Mouse (Mus musculus) forebrain, embryonic 15.5 days (tissue): ENCODE measurements at regions not wholly inside any gene's neighbourhood (a gene's known extent, or its start where the extent isn't known, plus 50 kb on each side); places are given as distances from the start of the nearest gene placed in this dataset.
"Not testable (repeated sequence)": the region's sequence is repeated elsewhere in the genome, so short reads cannot be mapped to it uniquely, and the experiment has no call there.

Source experiments
- ATAC-seq: fragments of 200-750 bp; cut with Nextera tagmentation; replicated peaks from 2 replicates; pipeline ENCODE4 v1.8.0; 2017; ENCODE audit warnings: mild to moderate bottlenecking, moderate TSS enrichment, moderate library complexity
- H3K27ac ChIP-seq: fragments of 300-500 bp; sonication (generic); replicated peaks from 2 replicates; pipeline ENCODE4 v1.5.1; 2015; ENCODE audit warnings: mild to moderate bottlenecking, inconsistent platforms
- H3K27me3 ChIP-seq: fragments of 300-500 bp; sonication (generic); 2 replicates; pipeline ENCODE4 v1.6.1; 2015; ENCODE audit warnings: inconsistent platforms
- H3K36me3 ChIP-seq: fragments of 300-500 bp; sonication (generic); 2 replicates; pipeline ENCODE4 v1.6.1; 2015; ENCODE audit warnings: mild to moderate bottlenecking, inconsistent platforms
- H3K4me1 ChIP-seq: fragments of 300-500 bp; sonication (generic); 2 replicates; pipeline ENCODE4 v1.6.1; 2015; ENCODE audit warnings: inconsistent platforms
- H3K4me2 ChIP-seq: fragments of 300-500 bp; sonication (generic); replicated peaks from 2 replicates; pipeline ENCODE4 v1.6.1; 2015; ENCODE audit warnings: mild to moderate bottlenecking, inconsistent platforms
- H3K4me3 ChIP-seq: fragments of 300-500 bp; sonication (generic); 2 replicates; pipeline ENCODE4 v1.5.1; 2015; ENCODE audit warnings: mild to moderate bottlenecking, inconsistent platforms
- H3K9ac ChIP-seq: fragments of 300-500 bp; sonication (generic); replicated peaks from 2 replicates; pipeline ENCODE4 v1.6.1; 2015; ENCODE audit warnings: mild to moderate bottlenecking, inconsistent platforms
- H3K9me3 ChIP-seq: fragments of 300-500 bp; sonication (generic); 2 replicates; pipeline ENCODE4 v1.6.1; 2016; ENCODE audit warnings: inconsistent platforms
- WGBS: fragments of 180-500 bp; shearing (Covaris S2); methylation state at CpG from one replicate; pipeline ENCODE4 v1.1.7; 2015; ENCODE audit warnings: mixed read lengths; 5-methylcytosine and 5-hydroxymethylcytosine counted together

DNA sequence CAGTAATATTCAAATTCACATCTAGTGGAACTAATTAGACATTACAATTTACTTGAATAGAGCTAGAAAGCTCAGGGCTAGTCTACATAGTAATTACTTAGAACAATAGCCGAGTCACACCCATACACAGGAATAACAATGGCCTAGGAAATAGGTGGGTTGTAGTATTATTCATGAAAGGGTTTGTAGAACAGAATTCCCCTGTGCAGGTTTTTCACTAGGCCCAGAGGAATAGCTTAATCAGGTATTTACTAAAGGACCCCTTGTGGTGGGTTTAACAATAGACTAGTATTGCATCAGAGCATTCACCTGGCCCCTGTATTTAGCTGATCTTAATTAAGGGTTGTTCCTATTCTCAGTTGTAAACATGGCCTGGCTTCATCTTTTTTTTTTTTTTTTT is 297.9 kb downstream of the Lrrc3b start:
- not testable (repeated sequence) for H3K27ac ChIP-seq, H3K9me3 ChIP-seq, ATAC-seq, H3K9ac ChIP-seq, H3K4me3 ChIP-seq, H3K4me1 ChIP-seq, H3K36me3 ChIP-seq, H3K27me3 ChIP-seq, H3K4me2 ChIP-seq
- WGBS = 89% methylated on average over 1 of the region's 1 CpGs

DNA sequence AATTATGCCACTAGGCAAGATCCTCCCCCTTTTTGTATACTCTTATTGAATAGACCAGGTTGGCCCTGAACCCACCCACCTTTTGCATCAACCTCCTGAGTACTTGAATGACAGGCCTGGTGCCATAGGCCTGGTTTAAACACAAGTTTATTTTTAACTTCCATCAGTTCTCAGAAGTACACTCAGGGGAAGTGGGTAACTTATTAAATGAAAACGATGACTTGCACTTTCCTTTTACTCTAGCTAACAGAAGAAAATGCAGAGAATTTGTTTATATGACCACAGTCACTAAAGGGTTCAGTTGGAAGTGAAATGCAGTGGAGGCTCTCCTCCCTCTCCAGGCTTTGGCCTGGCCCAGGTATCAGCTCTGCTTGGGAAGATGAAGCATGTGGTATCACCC is 295.9 kb downstream of the Lrrc3b start:
- Histone ChIP-seq H3K4me2 (no peak overlapping the region), H3K9ac (no peak overlapping the region), H3K9me3 (no peaks in the 10 kb centered on the region), H3K27me3 (no peaks in the 10 kb centered on the region), H3K27ac (no peak overlapping the region), H3K4me3 (no peak overlapping the region), H3K4me1 (no peaks in the 10 kb centered on the region), H3K36me3 (no peaks in the 10 kb centered on the region)
- no peak for ATAC-seq
- WGBS = 90% methylated on average over 1 of the region's 1 CpGs

DNA sequence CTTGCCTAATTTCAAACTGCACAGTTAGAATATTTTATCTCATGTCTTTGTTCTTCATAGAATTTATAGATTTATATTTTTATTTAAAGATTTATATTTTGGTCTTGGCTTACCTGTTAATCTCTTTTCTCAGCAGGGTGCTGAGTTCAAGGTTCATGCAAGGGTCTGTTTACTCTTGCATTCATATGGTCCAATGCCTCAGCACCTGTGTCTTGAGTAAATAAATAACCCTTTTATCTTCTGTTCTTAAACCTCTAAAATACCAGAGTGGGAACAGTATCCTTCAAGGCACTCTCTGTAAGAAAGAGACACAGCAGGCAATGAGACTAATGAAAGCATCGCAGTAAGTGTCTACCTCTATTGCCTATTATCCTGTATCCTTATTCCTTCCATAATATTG is 290.3 kb downstream of the Lrrc3b start:
- no peak overlapping the region for H3K27ac ChIP-seq
- no peaks in the 10 kb centered on the region for H3K36me3 ChIP-seq
- no peaks in the 10 kb centered on the region for H3K27me3 ChIP-seq
- ATAC-seq = no peak
- WGBS = 96% methylated on average over 1 of the region's 1 CpGs
- no peak overlapping the region for H3K4me2 ChIP-seq
- no peak overlapping the region for H3K4me3 ChIP-seq
- no peaks in the 10 kb centered on the region for H3K4me1 ChIP-seq
- H3K9ac ChIP-seq = no peak overlapping the region
- no peaks in the 10 kb centered on the region for H3K9me3 ChIP-seq
